Mouse (Mus musculus) E14TG2a.4 (cell line): ENCODE data around the gene Defb36.

Source experiments
- CTCF ChIP-seq: conservative IDR thresholded peaks from 2 replicates; pipeline ENCODE4 v1.5.1; 2014; ENCODE audit warnings: low read length
- NANOG ChIP-seq: IDR thresholded peaks from 2 replicates; pipeline ENCODE4 v1.6.1; 2014; ENCODE audit warnings: borderline replicate concordance, low read length, mixed read lengths
- POU5F1 ChIP-seq: IDR thresholded peaks from 2 replicates; pipeline ENCODE4 v1.6.1; 2014; ENCODE audit warnings: low read length, borderline replicate concordance

DNA sequence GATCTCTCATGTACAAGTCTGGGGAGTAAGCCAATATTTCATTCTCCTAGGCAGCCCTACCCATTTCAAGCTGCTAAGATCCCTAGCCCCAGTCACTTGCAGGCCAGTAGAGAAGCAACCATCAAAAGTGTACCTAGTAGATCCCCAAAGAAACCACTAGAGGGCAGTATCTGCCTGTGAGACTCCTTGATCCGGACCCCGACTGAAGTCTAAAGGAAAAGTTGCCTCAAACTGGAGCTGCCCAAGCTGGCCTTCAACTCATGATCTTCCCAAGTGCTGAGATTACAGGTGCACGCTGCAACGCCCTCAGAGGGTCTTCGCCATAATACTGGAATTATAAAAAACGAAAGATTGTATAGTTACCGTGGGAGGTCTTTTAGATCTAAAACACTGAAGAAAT, 11.4 kb downstream of the Defb36 start:
- TF ChIP-seq CTCF = peak; percentile 78
- TF ChIP-seq POU5F1 = no peak
- TF ChIP-seq NANOG = no peak
